Mouse (Mus musculus) R1 (cell line): ENCODE measurements around the gene Ubxn7.

Experiments
- DNase-seq: peaks from one replicate; pipeline ENCODE4 v3.0.0-alpha.2; 2018; ENCODE audit warnings: low read depth, low spot score

The Ubxn7 gene

GRCm38 (mm10) chr16:32433138-32433537 is 101.1 kb downstream of the Ubxn7 start:
- DNase-seq = no peak

GRCm38 (mm10) chr16:32434066-32434465 is 102.0 kb downstream of the Ubxn7 start:
- DNase-seq = no peak

GRCm38 (mm10) chr16:32434691-32435090 is 102.6 kb downstream of the Ubxn7 start:
- DNase-seq = no peak

GRCm38 (mm10) chr16:32436657-32437056 is 104.6 kb downstream of the Ubxn7 start:
- DNase-seq = no peak

GRCm38 (mm10) chr16:32437266-32437665 is 105.2 kb downstream of the Ubxn7 start:
- no peak for DNase-seq

GRCm38 (mm10) chr16:32441432-32441831 is 109.4 kb downstream of the Ubxn7 start:
- DNase-seq = no peak
